Mouse (Mus musculus): ENCODE measurements around the gene Ttll13. TPM values are rescaled to one million over a fixed set of nuclear protein-coding genes. Genes with fewer than 3 reads are reported as not detected.

Ttll13 gene
- polyA plus RNA-seq, 1 experiment from 2014 or later = 1.2 TPM

GRCm38 (mm10) chr7:80221179-80221750 lies 24.9 kb upstream of the Ttll13 start:
- Histone ChIP-seq H3K4me2 (ENCODE audit: low read length) (no peak overlapping the region), H3K27ac (ENCODE audit: low read length) (no peak overlapping the region), H3K4me3 (replicated peaks; ENCODE audit: low read length) (no peak overlapping the region), H3K36me3 (ENCODE audit: control insufficient read depth, insufficient read depth) (peaks cover 40% of the 10 kb centered on the region), H3K9ac (replicated peaks; ENCODE audit: low read depth, low read length) (no peak overlapping the region), H3K27me3 (replicated peaks; ENCODE audit: control insufficient read depth, insufficient read depth, low read length) (no peaks in the 10 kb centered on the region), H3K4me1 (replicated peaks; ENCODE audit: control insufficient read depth, insufficient read depth, low read length) (no peaks in the 10 kb centered on the region), H3K9me3 (ENCODE audit: control insufficient read depth, low read length) (no peaks in the 10 kb centered on the region)
- ATAC-seq = no peak
- 88% methylated on average over 4 of the region's 4 CpGs for WGBS

GRCm38 (mm10) chr7:80227065-80227464 lies 19.1 kb upstream of the Ttll13 start:
- 94% methylated on average over 4 of the region's 4 CpGs for WGBS
- Histone ChIP-seq H3K36me3 (ENCODE audit: control insufficient read depth, insufficient read depth) (peaks cover 16% of the 10 kb centered on the region), H3K27me3 (replicated peaks; ENCODE audit: control insufficient read depth, insufficient read depth, low read length) (peaks cover 4% of the 10 kb centered on the region; the same call in 1 of the 2 replicates), H3K4me1 (replicated peaks; ENCODE audit: control insufficient read depth, insufficient read depth, low read length) (peaks cover 6% of the 10 kb centered on the region), H3K4me2 (ENCODE audit: low read length) (no peak overlapping the region), H3K4me3 (replicated peaks; ENCODE audit: low read length) (no peak overlapping the region), H3K9ac (replicated peaks; ENCODE audit: low read depth, low read length) (no peak overlapping the region), H3K9me3 (ENCODE audit: control insufficient read depth, low read length) (no peaks in the 10 kb centered on the region), H3K27ac (ENCODE audit: low read length) (no peak overlapping the region)
- ATAC-seq = no peak

DNA sequence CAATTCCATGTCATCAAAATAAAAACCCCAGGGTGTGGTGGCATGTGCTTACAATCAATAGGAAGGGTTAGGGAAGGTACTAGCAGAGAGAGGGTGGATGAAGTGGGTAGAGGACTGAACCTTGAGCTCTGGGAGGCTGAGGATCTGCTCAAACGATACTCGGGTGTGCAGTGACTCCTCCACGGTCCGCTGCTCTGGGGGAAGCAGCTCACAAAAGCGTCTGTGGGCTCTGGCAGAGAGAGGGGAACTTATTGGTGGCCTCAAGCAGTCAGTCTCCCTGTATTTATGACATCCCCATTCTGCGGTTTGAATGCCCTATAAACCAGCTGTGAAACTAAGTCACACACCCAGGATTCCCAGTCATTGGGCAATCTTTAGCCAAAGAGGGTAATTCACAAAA lies 16.0 kb upstream of the Ttll13 start:
- Histone ChIP-seq H3K9ac (replicated peaks; ENCODE audit: low read depth, low read length) (no peak overlapping the region), H3K4me1 (replicated peaks; ENCODE audit: control insufficient read depth, insufficient read depth, low read length) (peaks cover 22% of the 10 kb centered on the region), H3K4me3 (replicated peaks; ENCODE audit: low read length) (no peak overlapping the region), H3K4me2 (ENCODE audit: low read length) (no peak overlapping the region), H3K27ac (ENCODE audit: low read length) (no peak overlapping the region), H3K9me3 (ENCODE audit: control insufficient read depth, low read length) (no peaks in the 10 kb centered on the region), H3K36me3 (ENCODE audit: control insufficient read depth, insufficient read depth) (peaks cover 6% of the 10 kb centered on the region; the same call in 1 of the 2 replicates), H3K27me3 (replicated peaks; ENCODE audit: control insufficient read depth, insufficient read depth, low read length) (peaks cover 4% of the 10 kb centered on the region; the same call in 1 of the 2 replicates)
- no peak for ATAC-seq
- WGBS = 57% methylated on average over 6 of the region's 6 CpGs

DNA sequence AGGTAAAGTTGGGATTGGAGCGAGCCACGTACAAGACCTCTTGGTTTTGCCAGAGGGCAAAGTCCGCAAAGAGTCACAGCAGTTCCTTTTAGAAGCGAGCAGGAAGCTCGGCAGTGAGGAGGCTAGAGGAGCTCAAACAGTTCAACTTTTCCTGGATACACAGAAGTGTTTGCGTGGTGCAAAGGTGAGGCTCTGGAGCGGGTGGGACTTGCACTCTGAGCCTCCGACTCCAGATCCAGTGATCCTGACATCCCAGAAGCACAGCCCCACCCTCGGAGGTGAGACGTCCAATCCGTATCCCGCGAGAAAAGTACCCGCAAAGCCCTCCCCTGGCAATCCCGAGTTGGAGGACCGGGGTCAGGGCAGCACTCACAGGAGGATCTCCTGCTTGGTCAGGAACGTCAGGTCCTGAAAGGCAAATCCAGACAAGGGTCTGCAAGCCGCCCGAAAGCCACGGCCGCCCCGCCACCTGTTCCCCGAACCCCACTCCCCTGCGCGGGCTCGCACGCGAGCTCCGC lies 14.1 kb upstream of the Ttll13 start:
- H3K4me1 ChIP-seq (replicated peaks; ENCODE audit: control insufficient read depth, insufficient read depth, low read length) = peaks cover 22% of the 10 kb centered on the region
- H3K4me3 ChIP-seq (replicated peaks; ENCODE audit: low read length) = peak overlapping the region; percentile 55
- H3K27me3 ChIP-seq (replicated peaks; ENCODE audit: control insufficient read depth, insufficient read depth, low read length) = peaks cover 4% of the 10 kb centered on the region; the same call in 1 of the 2 replicates
- 0 out of 2 replicates have a peak, but pooled peaks cover 3% of the 10 kb centered on the region for H3K36me3 ChIP-seq (ENCODE audit: control insufficient read depth, insufficient read depth)
- H3K9me3 ChIP-seq (ENCODE audit: control insufficient read depth, low read length) = no peaks in the 10 kb centered on the region
- under 1% methylated on average over 29 of the region's 29 CpGs for WGBS
- H3K4me2 ChIP-seq (ENCODE audit: low read length) = peak overlapping the region; percentile 69
- peak overlapping the region; percentile 60 for H3K9ac ChIP-seq (replicated peaks; ENCODE audit: low read depth, low read length)
- ATAC-seq = no peak; the same call in 1 of the 2 replicates
- H3K27ac ChIP-seq (ENCODE audit: low read length) = no peak overlapping the region

GRCm38 (mm10) chr7:80232489-80233029 lies 13.6 kb upstream of the Ttll13 start, which contains the start of the genes Cib1 and Gdpgp1:
Gene Cib1 (minus strand): TSS chr7:80232813.
Gene Gdpgp1 (plus strand): TSS chr7:80232865.
- Histone ChIP-seq H3K9me3 (ENCODE audit: control insufficient read depth, low read length) (no peaks in the 10 kb centered on the region), H3K4me2 (ENCODE audit: low read length) (peak within 1 kb of the TSS; percentile 69), H3K27ac (ENCODE audit: low read length) (peak within 1 kb of the TSS; percentile 53; the same call in 1 of the 2 replicates), H3K27me3 (replicated peaks; ENCODE audit: control insufficient read depth, insufficient read depth, low read length) (peaks cover 4% of the 10 kb centered on the region; the same call in 1 of the 2 replicates), H3K9ac (replicated peaks; ENCODE audit: low read depth, low read length) (peak within 1 kb of the TSS; percentile 78), H3K4me3 (replicated peaks; ENCODE audit: low read length) (peak within 1 kb of the TSS; percentile 55), H3K36me3 (ENCODE audit: control insufficient read depth, insufficient read depth) (0 out of 2 replicates have a peak, but pooled peaks cover under 1% of the 10 kb centered on the region), H3K4me1 (replicated peaks; ENCODE audit: control insufficient read depth, insufficient read depth, low read length) (peaks cover 22% of the 10 kb centered on the region)
- ATAC-seq = peak; percentile 97
- WGBS = under 1% methylated on average over 53 of the region's 56 CpGs

- ATAC-seq = no peak
- no peak overlapping the region for H3K9ac ChIP-seq (replicated peaks; ENCODE audit: low read depth, low read length)
Observed at GRCm38 (mm10) chr7:80233799-80234198, 12.4 kb upstream of the Ttll13 start.

DNA sequence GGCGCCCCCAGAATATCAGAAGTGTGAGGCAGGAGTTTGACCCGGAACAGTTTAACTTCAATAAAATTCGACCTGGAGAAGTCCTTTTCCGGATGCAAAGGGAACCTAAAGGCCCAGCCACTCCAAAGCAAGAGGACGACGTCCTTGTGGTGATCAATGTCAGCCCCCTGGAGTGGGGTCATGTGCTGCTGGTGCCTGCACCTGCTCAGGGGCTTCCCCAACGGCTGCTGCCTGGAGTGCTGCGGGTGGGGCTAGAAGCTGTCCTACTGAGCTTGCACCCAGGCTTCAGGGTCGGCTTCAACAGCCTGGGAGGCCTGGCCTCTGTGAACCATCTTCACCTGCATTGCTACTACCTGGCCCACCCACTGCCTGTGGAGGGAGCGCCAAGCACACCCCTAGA lies 7.6 kb upstream of the Ttll13 start:
- Histone ChIP-seq H3K36me3 (ENCODE audit: control insufficient read depth, insufficient read depth) (peaks cover 9% of the 10 kb centered on the region), H3K4me1 (replicated peaks; ENCODE audit: control insufficient read depth, insufficient read depth, low read length) (peaks cover 9% of the 10 kb centered on the region), H3K9me3 (ENCODE audit: control insufficient read depth, low read length) (no peaks in the 10 kb centered on the region), H3K9ac (replicated peaks; ENCODE audit: low read depth, low read length) (no peak overlapping the region), H3K27me3 (replicated peaks; ENCODE audit: control insufficient read depth, insufficient read depth, low read length) (no peaks in the 10 kb centered on the region), H3K27ac (ENCODE audit: low read length) (no peak overlapping the region), H3K4me3 (replicated peaks; ENCODE audit: low read length) (no peak overlapping the region), H3K4me2 (ENCODE audit: low read length) (no peak overlapping the region)
- 91% methylated on average over 10 of the region's 10 CpGs for WGBS
- ATAC-seq = no peak

More at GRCm38 (mm10) chr7:80233799-80234198, 12.4 kb upstream of the Ttll13 start:
- H3K4me3 ChIP-seq (replicated peaks; ENCODE audit: low read length) = no peak overlapping the region
- H3K4me2 ChIP-seq (ENCODE audit: low read length) = peak overlapping the region; percentile 69
- 86% methylated on average over 9 of the region's 9 CpGs for WGBS
- no peak overlapping the region for H3K27ac ChIP-seq (ENCODE audit: low read length)
- H3K9me3 ChIP-seq (ENCODE audit: control insufficient read depth, low read length) = no peaks in the 10 kb centered on the region
- H3K27me3 ChIP-seq (replicated peaks; ENCODE audit: control insufficient read depth, insufficient read depth, low read length) = peaks cover 4% of the 10 kb centered on the region; the same call in 1 of the 2 replicates
- peaks cover 4% of the 10 kb centered on the region for H3K36me3 ChIP-seq (ENCODE audit: control insufficient read depth, insufficient read depth)
- peaks cover 22% of the 10 kb centered on the region for H3K4me1 ChIP-seq (replicated peaks; ENCODE audit: control insufficient read depth, insufficient read depth, low read length)

- no peaks in the 10 kb centered on the region for H3K27me3 ChIP-seq (replicated peaks; ENCODE audit: control insufficient read depth, insufficient read depth, low read length)
- H3K9ac ChIP-seq (replicated peaks; ENCODE audit: low read depth, low read length) = no peak overlapping the region
- ATAC-seq = no peak
- 0 out of 2 replicates have a peak, but pooled peaks cover 2% of the 10 kb centered on the region for H3K4me1 ChIP-seq (replicated peaks; ENCODE audit: control insufficient read depth, insufficient read depth, low read length)
- peaks cover 9% of the 10 kb centered on the region for H3K36me3 ChIP-seq (ENCODE audit: control insufficient read depth, insufficient read depth)
- no peaks in the 10 kb centered on the region for H3K9me3 ChIP-seq (ENCODE audit: control insufficient read depth, low read length)
- no peak overlapping the region for H3K27ac ChIP-seq (ENCODE audit: low read length)
- H3K4me2 ChIP-seq (ENCODE audit: low read length) = no peak overlapping the region
- H3K4me3 ChIP-seq (replicated peaks; ENCODE audit: low read length) = no peak overlapping the region
- WGBS = 86% methylated on average over 4 of the region's 4 CpGs
Observed at GRCm38 (mm10) chr7:80241661-80242060, 4.5 kb upstream of the Ttll13 start.

- H3K36me3 ChIP-seq (ENCODE audit: control insufficient read depth, insufficient read depth) = no peaks in the 10 kb centered on the region
- no peak overlapping the region for H3K9ac ChIP-seq (replicated peaks; ENCODE audit: low read depth, low read length)
- no peak for ATAC-seq
- H3K27me3 ChIP-seq (replicated peaks; ENCODE audit: control insufficient read depth, insufficient read depth, low read length) = no peaks in the 10 kb centered on the region
- WGBS = 88% methylated on average over 4 of the region's 4 CpGs
- no peak overlapping the region for H3K4me2 ChIP-seq (ENCODE audit: low read length)
- H3K4me3 ChIP-seq (replicated peaks; ENCODE audit: low read length) = no peak overlapping the region
- H3K4me1 ChIP-seq (replicated peaks; ENCODE audit: control insufficient read depth, insufficient read depth, low read length) = 0 out of 2 replicates have a peak, but pooled peaks cover 2% of the 10 kb centered on the region
- H3K27ac ChIP-seq (ENCODE audit: low read length) = no peak overlapping the region
- no peaks in the 10 kb centered on the region for H3K9me3 ChIP-seq (ENCODE audit: control insufficient read depth, low read length)
Observed at GRCm38 (mm10) chr7:80244851-80245250, 1.3 kb upstream of the Ttll13 start.

Measured in forebrain, embryonic 16.5 days (tissue).